Mouse (Mus musculus) liver, embryonic 14.5 days (tissue): ENCODE measurements around the gene Faap100.

Source experiments
- CTCF ChIP-seq: IDR thresholded peaks from 2 replicates; pipeline ENCODE4 v1.5.1; 2016; ENCODE audit warnings: antibody characterized with exemption, low read depth, control low read depth
- EP300 ChIP-seq: IDR thresholded peaks from 2 replicates; pipeline ENCODE4 v1.6.1; 2016; ENCODE audit warnings: antibody characterized with exemption, low read depth

- TF ChIP-seq CTCF, result no peak
- no peak for TF ChIP-seq EP300
Observed at GRCm38 (mm10) chr11:120349986-120350702, 28.4 kb downstream of the Faap100 start.
